Mouse (Mus musculus): Measurements from ENCODE around the gene Mad2l1.

DNA sequence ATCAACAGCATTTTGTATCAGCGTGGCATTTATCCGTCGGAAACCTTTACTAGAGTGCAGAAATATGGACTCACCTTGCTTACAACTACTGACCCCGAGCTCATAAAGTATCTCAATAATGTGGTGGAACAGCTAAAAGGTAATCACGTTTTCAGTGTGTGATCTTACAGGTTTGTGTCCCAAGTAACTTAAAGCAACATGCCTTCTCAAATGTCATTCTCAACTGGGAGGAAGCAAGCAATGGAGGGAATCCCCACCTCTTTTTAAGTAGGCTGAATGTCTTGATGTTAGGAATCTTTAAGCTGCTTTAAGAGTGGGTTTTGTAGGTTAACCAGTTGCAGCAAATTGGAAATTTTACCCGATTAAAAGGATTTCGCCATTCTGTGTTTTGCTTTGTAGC is 776 bp downstream of the Mad2l1 start:
- TF ChIP-seq CTCF (IDR thresholded peaks at IDR 0.05; ENCODE audit: extremely low read depth, insufficient read depth, insufficient read length, insufficient replicate concordance), result no peak
- no peak for TF ChIP-seq POLR2A (IDR thresholded peaks at IDR 0.05; ENCODE audit: low read depth, low read length)

Measured in spleen, adult 2 months (tissue).